ENCODE assay signal across 15 mouse cellular contexts in the genomic region with DNA sequence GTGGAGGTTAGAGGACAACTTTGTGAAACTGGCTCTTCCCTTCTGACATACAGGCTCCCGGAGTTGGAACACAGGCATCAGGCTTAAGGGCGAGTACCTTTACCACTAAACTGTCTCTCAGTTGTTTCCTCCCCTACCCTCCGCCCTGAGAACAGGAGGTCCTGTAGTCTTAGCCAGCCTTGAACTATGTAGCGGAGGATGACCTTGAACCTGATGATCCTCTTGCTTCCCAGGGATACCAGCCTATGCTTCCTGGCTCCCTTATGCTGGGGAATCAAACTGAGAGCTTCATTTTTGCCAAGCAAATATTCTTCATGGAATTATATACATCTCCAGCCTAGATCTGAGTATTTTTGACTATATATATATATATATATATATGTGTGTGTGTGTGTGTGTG. TPM values are rescaled to one million over a fixed set of nuclear protein-coding genes. Genes with fewer than 3 reads are reported as not detected.
DNase-seq lines count a peak whose midpoint lies in the region.
"Had no signal": no experiment of that assay in that cellular context is flagged by ENCODE, and none has a peak within 500 bp of the region (broad histone marks: within the 10 kb centered on the region; RNA-seq: fewer than 3 reads in every experiment).

No protein-coding gene starts in this region.

- peak; percentile 68 for DNase-seq in heart, adult 11 months
- no peak for DNase-seq in heart, postnatal 4 days
- peak; percentile 23 for DNase-seq in testis, postnatal 14 days (ENCODE audit: low spot score)
- no peak for DNase-seq in testis, postnatal 10 days (ENCODE audit: low spot score)
- peak; percentile 32 for DNase-seq in ZHBTc4 (ENCODE audit: low read depth, low spot score)
- no peak for DNase-seq in thymus, postnatal 36 days
- DNase-seq: adrenal gland, adult 2 months; adrenal gland, postnatal 25 days; B cell, adult 2 months; cerebellum, adult 18-20 months; cerebellum, adult 9-10 months; cerebellum, postnatal 14 days; gastrocnemius, postnatal 10 days; gastrocnemius, postnatal 36 days; heart, postnatal 10 days had no signal

RNA-seq across cellular contexts. Expression of gene Gigyf2, which starts 5.0 kb away (rescaled TPM):
- 10 to 100 TPM; 46.6 to 46.9 TPM for total RNA-seq in heart, postnatal 4 days (2021)

Comparison
In these comparisons a context has a peak if more than half of its experiments do, and no peak if none do; other contexts are left out.
1. DNase-seq: peak in heart, adult 11 months (single experiment), testis, postnatal 14 days (single experiment) and ZHBTc4 (single experiment); none in heart, postnatal 4 days (single experiment), testis, postnatal 10 days (single experiment) and thymus, postnatal 36 days (0 of 2).